Mouse (Mus musculus) right cerebral cortex, adult 18-20 months (tissue): Measurements from ENCODE around the gene Pcca.

Experiments used
- DNase-seq: peaks from one replicate; pipeline ENCODE4 v3.0.0; 2022; ENCODE audit warnings: mixed read lengths

The Pcca gene

GRCm38 (mm10) chr14:122651681-122652080 lies 117.6 kb downstream of the Pcca start:
- DNase-seq = no peak

- DNase-seq = no peak
Observed at GRCm38 (mm10) chr14:122675661-122676060, 141.5 kb downstream of the Pcca start.

DNA sequence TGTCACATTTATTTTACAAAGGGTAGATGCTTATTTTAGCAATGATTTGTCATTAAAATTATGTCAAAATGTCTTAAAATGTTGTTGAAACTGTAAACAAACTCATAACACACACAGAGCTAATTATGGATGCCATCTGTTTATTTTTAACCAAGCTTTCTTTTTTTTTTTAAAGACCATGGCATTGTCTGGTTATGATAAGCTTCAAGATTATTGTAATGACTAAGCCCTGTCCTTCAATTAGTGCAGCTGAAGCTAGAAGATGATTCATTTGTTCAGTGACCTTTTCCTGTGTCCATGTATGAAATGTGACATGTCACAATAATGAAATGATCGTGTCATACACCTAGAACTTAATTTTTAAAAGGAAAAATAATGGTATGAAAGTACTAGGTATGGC lies 149.5 kb downstream of the Pcca start:
- DNase-seq = no peak

- no peak for DNase-seq
Observed at GRCm38 (mm10) chr14:122684250-122684649, 150.1 kb downstream of the Pcca start.

DNA sequence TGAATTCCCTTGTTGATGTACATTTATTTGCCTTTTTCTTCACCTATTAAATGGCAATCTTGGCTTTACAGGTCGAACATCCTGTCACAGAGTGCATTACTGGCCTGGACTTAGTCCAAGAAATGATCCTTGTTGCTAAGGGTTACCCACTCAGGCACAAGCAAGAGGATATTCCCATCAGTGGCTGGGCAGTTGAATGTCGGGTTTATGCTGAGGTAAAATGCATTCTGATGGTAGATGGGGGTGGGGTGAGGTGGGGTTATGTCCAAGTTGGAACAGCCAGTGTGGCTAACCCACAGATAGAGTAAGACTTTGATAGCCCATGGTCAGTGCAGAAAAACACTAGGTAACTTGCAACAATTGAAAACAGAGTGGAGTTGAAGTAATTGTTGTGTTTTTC lies 150.7 kb downstream of the Pcca start:
- no peak for DNase-seq

DNA sequence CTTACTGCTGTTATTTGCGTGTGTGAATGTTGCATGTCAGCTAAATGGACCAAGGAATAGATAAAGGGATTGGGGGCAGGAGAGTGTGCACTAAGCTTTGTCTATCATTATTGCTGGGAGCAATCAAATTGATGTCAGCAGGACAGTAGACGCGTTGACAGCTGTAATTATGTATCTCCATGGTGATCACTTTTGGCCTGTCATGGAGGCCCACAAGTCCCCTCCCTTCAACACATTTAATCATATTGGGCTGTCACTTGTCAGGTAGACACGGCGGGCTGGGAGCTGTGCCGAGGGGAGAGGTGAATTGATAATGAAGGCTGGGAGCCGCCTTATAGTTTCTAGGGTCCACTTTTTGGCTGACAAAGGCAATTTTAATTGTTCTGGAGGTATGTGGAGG lies 153.3 kb downstream of the Pcca start:
- DNase-seq = no peak

GRCm38 (mm10) chr14:122688378-122688777 lies 154.3 kb downstream of the Pcca start:
- no peak for DNase-seq

- DNase-seq = no peak
Observed at GRCm38 (mm10) chr14:122689136-122689815, 155.2 kb downstream of the Pcca start.

- DNase-seq = no peak
Observed at GRCm38 (mm10) chr14:122691555-122691954, 157.4 kb downstream of the Pcca start.

DNA sequence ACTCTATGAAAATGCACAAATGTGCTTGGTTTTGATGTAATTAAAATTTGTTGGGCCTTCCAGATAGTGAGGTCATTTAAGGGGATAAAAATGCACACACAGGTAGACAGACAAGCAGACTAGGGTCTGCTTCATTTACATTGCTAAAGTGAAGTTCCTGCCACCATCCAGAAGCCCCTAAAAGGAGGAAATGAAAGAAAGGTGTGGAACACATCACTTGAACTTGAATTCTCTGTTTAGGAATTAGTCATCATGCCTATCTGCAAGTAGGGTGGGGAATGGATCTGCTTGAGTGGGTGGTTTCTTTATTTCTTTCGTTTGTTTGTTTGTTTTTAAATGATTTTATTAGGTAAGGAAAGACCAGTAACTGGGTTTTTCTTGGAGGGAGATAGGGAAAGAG lies 166.2 kb downstream of the Pcca start:
- DNase-seq = no peak

- no peak for DNase-seq
Observed at GRCm38 (mm10) chr14:122713793-122714192, 179.7 kb downstream of the Pcca start.

- no peak for DNase-seq
Observed at GRCm38 (mm10) chr14:122714911-122715310, 180.8 kb downstream of the Pcca start.

DNA sequence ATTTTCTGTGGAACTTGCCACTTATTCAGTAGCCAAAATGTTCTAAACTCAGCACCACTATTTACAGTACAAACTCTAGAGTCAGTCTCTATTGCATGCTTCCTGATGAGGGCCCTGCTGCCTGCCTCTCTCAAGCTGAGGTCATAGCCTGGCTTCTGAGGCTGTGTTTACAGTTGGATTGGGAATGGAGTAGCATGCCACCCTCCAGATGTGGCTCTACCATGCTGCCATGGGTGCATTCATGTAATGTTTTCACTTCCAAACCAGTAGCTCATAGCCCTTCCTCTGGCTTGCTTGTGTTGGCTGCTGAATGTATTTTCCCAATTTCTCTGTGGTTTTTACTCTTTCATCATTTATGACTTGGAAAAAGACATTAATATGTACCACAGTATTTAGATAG lies 181.9 kb downstream of the Pcca start:
- DNase-seq = no peak

- DNase-seq = no peak
Observed at GRCm38 (mm10) chr14:122719496-122720080, 185.5 kb downstream of the Pcca start.

- DNase-seq = peak; percentile 18
Observed at GRCm38 (mm10) chr14:122720989-122721388, 186.9 kb downstream of the Pcca start.

- DNase-seq = no peak
Observed at GRCm38 (mm10) chr14:122721750-122722149, 187.6 kb downstream of the Pcca start.

GRCm38 (mm10) chr14:122726456-122726855 lies 192.3 kb downstream of the Pcca start:
- no peak for DNase-seq

DNA sequence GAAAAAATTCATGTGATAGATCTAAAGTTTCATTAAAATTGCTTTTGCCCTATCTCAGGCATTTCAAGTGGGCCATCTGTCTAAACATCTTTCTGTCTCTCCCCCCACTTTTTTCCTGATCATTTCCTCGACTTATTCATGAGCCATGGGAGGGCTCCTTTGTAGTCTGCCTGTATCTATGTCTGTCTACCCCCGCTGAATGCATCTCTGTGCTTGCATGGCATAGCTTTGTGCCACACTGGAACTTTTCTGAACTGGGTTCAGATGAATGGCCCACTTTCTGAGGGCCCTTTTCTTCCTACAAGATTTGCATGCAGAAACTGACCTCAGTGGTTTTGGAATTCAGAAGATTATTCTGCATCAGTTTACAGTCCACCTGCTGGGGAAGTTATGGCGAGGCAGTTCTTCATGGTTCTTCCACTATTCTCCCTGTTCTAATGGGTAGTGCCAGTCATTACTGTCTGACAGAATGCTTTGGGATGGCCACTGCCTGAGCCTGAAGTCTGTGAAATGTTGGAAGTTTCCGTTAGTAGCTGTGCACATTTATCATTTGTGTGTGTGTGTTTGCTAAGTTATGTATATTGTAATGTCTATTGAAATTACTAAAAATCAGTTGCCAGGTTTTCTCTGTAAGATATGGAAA lies 195.4 kb downstream of the Pcca start:
- DNase-seq = no peak

DNA sequence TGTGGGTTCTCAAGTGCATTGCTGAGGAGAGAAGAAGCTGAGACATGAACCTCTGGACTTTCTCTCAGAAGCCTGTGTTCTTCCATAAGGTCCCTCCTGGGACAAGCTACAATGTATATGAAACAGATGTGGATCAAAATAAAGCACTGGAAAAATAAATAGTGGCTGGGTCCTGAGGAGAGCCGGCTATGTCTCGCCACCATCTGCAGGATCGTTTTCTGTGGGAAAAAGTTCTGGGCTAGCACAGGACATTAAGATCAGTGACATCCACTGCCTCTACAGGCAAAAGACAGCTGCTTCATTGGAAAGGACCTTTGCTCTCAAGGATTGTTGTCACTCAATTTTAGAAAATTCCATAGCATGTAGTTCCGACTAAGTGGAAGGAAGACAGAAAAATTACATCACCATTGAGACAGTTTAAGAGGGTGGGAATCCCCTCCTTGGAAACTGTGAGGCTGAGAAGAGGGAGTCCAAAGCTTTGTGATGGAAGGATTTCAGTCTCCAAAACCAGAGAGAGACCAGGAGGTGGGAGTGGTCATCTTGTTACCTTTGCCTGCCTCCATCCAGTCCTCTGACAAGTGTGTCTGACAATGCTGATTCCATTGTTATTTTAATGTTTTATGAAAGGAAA lies 196.9 kb downstream of the Pcca start:
- no peak for DNase-seq

DNA sequence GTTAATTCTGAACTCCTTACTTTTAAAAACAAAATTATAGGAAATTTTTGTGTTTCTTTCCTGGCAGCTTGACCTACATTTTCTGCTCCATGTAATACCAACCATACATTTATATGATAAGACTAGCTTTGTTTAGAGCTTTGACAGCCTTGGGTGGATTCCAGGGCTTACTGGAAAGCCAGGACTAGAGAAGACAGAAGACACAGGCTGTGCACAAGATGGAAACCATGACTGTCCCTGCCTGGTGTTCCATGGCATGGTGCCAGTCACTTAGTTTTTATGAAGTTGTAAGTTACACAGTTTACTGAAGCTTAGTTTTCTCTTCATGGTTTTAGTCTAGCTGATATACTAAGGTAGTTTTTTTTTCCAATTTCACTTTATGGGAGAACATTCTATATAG lies 202.7 kb downstream of the Pcca start:
- no peak for DNase-seq

DNA sequence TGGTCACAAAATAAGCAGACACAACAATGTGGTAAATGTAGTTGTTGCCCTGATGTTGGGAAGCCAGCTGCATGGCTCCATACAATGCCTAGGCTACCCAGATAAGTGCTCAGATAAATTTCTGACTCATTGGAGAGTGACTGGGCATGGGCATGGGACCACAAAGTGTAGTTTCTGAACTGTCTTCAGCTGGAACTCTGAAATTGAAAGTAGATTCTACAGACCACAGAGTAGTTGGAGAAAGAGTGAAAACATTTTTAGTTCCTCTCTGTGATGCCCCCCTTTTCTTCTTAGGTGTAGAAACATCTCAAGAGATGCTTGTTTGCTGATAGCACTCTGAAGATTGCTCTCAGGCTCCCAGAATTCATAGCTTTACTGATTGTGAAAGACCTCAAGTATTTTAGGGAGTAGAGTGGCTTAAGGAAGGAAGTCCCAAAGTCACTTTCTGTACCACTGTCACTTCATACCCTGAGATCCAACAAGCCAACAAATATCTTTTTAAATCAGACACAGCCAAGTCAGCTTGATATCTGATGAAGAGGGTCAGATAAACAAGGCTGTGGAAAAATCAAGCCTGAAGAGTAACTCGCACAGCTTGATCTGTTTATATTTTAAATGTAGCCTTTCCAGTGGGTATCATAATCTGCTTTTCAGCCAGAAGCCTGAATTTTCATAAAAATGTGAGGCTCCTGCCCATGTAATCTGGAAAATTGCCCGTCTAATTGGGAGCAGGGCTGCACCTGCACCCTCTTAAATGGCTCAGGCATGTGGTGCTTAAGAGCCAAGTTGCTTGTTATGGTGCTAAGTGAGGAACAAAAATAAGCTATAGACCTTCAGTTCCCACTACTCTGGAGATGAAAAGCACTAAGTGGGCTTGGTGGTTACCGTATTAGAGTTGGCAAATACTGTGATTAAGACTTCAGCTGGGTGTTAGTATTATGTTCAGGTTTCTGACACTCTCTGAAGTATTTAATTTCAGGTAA lies 214.0 kb downstream of the Pcca start:
- DNase-seq = no peak

DNA sequence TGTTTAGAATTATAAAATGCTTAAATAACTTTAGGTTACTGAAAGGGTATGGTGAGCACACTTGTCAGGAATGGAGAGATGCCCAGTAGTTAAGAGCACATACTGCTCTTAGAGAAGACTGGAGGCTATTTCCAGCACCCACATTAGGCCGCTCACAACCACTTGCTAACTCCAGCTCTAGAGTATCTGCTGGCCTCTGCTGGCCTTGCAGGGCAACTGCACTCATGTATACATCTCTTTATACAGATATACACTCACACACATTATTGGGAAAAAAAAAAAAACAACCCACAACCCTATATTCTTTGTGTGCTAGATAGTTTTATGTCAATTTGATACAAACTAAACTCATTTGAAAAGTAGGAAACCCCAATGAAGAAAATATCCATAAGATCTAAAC lies 217.4 kb downstream of the Pcca start:
- DNase-seq = no peak

DNA sequence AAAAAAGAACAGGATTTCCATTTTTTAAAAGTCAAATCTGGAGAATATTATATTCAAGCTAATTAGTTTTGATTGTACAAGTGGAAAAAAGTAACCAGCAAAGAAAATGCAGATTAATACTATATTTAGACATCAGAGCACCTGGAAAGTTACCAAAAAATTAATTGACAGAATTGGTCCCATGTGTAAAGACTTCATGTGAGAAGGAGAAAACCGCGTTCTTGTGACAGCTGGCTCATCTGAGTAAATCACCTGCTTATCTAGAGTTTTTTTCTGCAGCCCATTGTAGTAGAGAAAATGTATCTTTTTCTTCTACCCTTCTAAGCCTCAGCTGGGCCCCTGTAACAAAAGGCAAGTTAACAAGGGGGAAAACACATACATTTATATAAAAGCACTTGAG lies 219.2 kb downstream of the Pcca start:
- DNase-seq = no peak
